Mouse (Mus musculus) embryo, embryonic 10.5 days (tissue): Measurements from ENCODE around the gene Tex261.

Experiments used
- DNase-seq: peaks from one replicate; pipeline ENCODE4 v3.0.0-alpha.2; 2015; ENCODE audit warnings: low spot score

Gene Tex261

GRCm38 (mm10) chr6:83756051-83756450 lies 19.6 kb downstream of the Tex261 start:
- no peak for DNase-seq

GRCm38 (mm10) chr6:83750171-83750684 lies 25.4 kb downstream of the Tex261 start:
- DNase-seq, result peak; percentile 89

- no peak for DNase-seq
Measured at GRCm38 (mm10) chr6:83749286-83749685, 26.3 kb downstream of the Tex261 start.

- no peak for DNase-seq
Measured at GRCm38 (mm10) chr6:83745466-83745865, 30.1 kb downstream of the Tex261 start.

GRCm38 (mm10) chr6:83744557-83744956 lies 31.1 kb downstream of the Tex261 start:
- DNase-seq, result no peak

- DNase-seq, result no peak
Measured at GRCm38 (mm10) chr6:83744126-83744525, 31.5 kb downstream of the Tex261 start.

- no peak for DNase-seq
Measured at GRCm38 (mm10) chr6:83743212-83743611, 32.4 kb downstream of the Tex261 start.

- no peak for DNase-seq
Measured at GRCm38 (mm10) chr6:83742761-83743160, 32.9 kb downstream of the Tex261 start, which contains the start of gene Atp6v1b1. Gene Atp6v1b1 (plus strand): TSS chr6:83742990.

GRCm38 (mm10) chr6:83738596-83738995 lies 37.0 kb downstream of the Tex261 start:
- DNase-seq, result no peak

- DNase-seq, result no peak
Measured at GRCm38 (mm10) chr6:83737311-83737710, 38.3 kb downstream of the Tex261 start.

GRCm38 (mm10) chr6:83731128-83731527 lies 44.5 kb downstream of the Tex261 start:
- DNase-seq, result peak; percentile 81

GRCm38 (mm10) chr6:83729350-83729970 lies 46.2 kb downstream of the Tex261 start:
- DNase-seq, result no peak

GRCm38 (mm10) chr6:83728488-83728887 lies 47.1 kb downstream of the Tex261 start:
- no peak for DNase-seq

- DNase-seq, result no peak
Measured at GRCm38 (mm10) chr6:83727178-83727577, 48.4 kb downstream of the Tex261 start.

GRCm38 (mm10) chr6:83722526-83722925 lies 53.1 kb downstream of the Tex261 start:
- DNase-seq, result no peak
